Mouse (Mus musculus) neural tube, embryonic 14.5 days (tissue): ENCODE measurements at regions not wholly inside any gene's neighbourhood (a gene's known extent, or its start where the extent isn't known, plus 50 kb on each side); places are given as distances from the start of the nearest gene placed in this dataset.
A peak's percentile ranks its signal among the peaks of the same experiment; 100 is the strongest.

Source experiments
- ATAC-seq: fragments of 200-750 bp; cut with Nextera tagmentation; 2 replicates; pipeline ENCODE4 v1.8.0; 2017; ENCODE audit warnings: low read depth, mild to moderate bottlenecking, moderate TSS enrichment, moderate library complexity
- H3K27ac ChIP-seq: fragments of 300-500 bp; sonication (generic); 2 replicates; pipeline ENCODE4 v1.5.1; 2014; ENCODE audit warnings: low read depth, mild to moderate bottlenecking, control low read depth, low read length, moderate library complexity, mixed read lengths
- H3K27me3 ChIP-seq: fragments of 300-500 bp; sonication (generic); 2 replicates; pipeline ENCODE4 v1.6.1; 2014; ENCODE audit warnings: low read length; ENCODE audit not compliant: control insufficient read depth, insufficient read depth
- H3K36me3 ChIP-seq: fragments of 300-500 bp; sonication (generic); 2 replicates; pipeline ENCODE4 v1.6.1; 2014; ENCODE audit warnings: low read length, mixed read lengths; ENCODE audit not compliant: control insufficient read depth, insufficient read depth
- H3K4me1 ChIP-seq: fragments of 300-500 bp; sonication (generic); 2 replicates; pipeline ENCODE4 v1.6.1; 2014; ENCODE audit warnings: low read length; ENCODE audit not compliant: control insufficient read depth, insufficient read depth
- H3K4me2 ChIP-seq: fragments of 300-500 bp; sonication (generic); 2 replicates; pipeline ENCODE4 v1.6.1; 2014; ENCODE audit warnings: mild to moderate bottlenecking, low read depth, low read length, control low read depth
- H3K4me3 ChIP-seq: fragments of 300-500 bp; sonication (generic); 2 replicates; pipeline ENCODE4 v1.5.1; 2014; ENCODE audit warnings: low read depth, low read length, control low read depth, mixed read lengths
- H3K9ac ChIP-seq: fragments of 300-500 bp; sonication (generic); replicated peaks from 2 replicates; pipeline ENCODE4 v1.6.1; 2014; ENCODE audit warnings: low read depth, mild to moderate bottlenecking, control low read depth, low read length, mixed read lengths
- H3K9me3 ChIP-seq: fragments of 300-500 bp; sonication (generic); 2 replicates; pipeline ENCODE4 v1.6.1; 2016; ENCODE audit warnings: low read length; ENCODE audit not compliant: control insufficient read depth
- WGBS: fragments of 180-500 bp; shearing (Covaris S2); extraction: QIAGEN DNeasy Blood & Tissue Kit; methylation state at CpG from one replicate; pipeline ENCODE4 v1.1.7; 2014; 5-methylcytosine and 5-hydroxymethylcytosine counted together

- Histone ChIP-seq H3K27ac (peak overlapping the region; percentile 55), H3K4me2 (no peak overlapping the region), H3K4me1 (no peaks in the 10 kb centered on the region), H3K4me3 (no peak overlapping the region), H3K36me3 (no peaks in the 10 kb centered on the region), H3K9me3 (no peaks in the 10 kb centered on the region), H3K27me3 (no peaks in the 10 kb centered on the region), H3K9ac (no peak overlapping the region)
- 13% methylated on average over 8 of the region's 8 CpGs for WGBS
- peak; percentile 72 for ATAC-seq
Observed at GRCm38 (mm10) chr13:51345839-51346550, 62.4 kb upstream of the S1pr3 start.

GRCm38 (mm10) chr13:51348707-51349106 is 59.7 kb upstream of the S1pr3 start:
- no peaks in the 10 kb centered on the region for H3K36me3 ChIP-seq
- H3K4me1 ChIP-seq: no peaks in the 10 kb centered on the region
- no peaks in the 10 kb centered on the region for H3K27me3 ChIP-seq
- H3K4me2 ChIP-seq: no peak overlapping the region
- WGBS: 74% methylated on average over 4 of the region's 4 CpGs
- H3K27ac ChIP-seq: no peak overlapping the region
- no peaks in the 10 kb centered on the region for H3K9me3 ChIP-seq
- H3K9ac ChIP-seq: no peak overlapping the region
- ATAC-seq: no peak
- H3K4me3 ChIP-seq: no peak overlapping the region

- Histone ChIP-seq H3K4me3 (no peak overlapping the region), H3K9ac (no peak overlapping the region), H3K9me3 (no peaks in the 10 kb centered on the region), H3K27me3 (no peaks in the 10 kb centered on the region), H3K4me2 (no peak overlapping the region), H3K27ac (no peak overlapping the region), H3K36me3 (no peaks in the 10 kb centered on the region), H3K4me1 (no peaks in the 10 kb centered on the region)
- no peak for ATAC-seq
- WGBS: 84% methylated on average over 11 of the region's 11 CpGs
Observed at GRCm38 (mm10) chr13:51349818-51350551, 58.5 kb upstream of the S1pr3 start.

DNA sequence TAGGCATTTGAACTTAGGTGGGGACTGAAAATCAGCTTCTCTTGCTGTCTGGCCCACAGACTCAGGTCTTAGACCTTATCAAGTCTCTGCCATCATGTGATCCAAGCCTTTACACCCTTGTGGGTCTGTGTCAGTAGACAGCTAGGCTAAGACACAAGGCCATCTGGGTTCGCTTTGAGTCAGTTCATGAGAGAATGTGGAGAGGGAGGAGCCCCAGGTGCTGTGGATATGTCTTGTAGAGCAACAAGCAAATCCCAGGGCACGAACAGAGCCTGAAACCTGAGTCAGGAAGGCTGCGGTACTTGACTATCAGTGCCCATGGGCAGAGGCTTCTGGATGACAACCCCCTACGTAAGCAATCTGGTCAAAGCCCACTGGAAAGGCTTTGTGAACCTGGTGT is 55.6 kb upstream of the S1pr3 start:
- Histone ChIP-seq H3K4me1 (no peaks in the 10 kb centered on the region), H3K9ac (no peak overlapping the region), H3K4me3 (no peak overlapping the region), H3K36me3 (no peaks in the 10 kb centered on the region), H3K27me3 (no peaks in the 10 kb centered on the region), H3K4me2 (no peak overlapping the region), H3K27ac (no peak overlapping the region), H3K9me3 (no peaks in the 10 kb centered on the region)
- WGBS: 93% methylated on average over 4 of the region's 4 CpGs
- no peak for ATAC-seq

DNA sequence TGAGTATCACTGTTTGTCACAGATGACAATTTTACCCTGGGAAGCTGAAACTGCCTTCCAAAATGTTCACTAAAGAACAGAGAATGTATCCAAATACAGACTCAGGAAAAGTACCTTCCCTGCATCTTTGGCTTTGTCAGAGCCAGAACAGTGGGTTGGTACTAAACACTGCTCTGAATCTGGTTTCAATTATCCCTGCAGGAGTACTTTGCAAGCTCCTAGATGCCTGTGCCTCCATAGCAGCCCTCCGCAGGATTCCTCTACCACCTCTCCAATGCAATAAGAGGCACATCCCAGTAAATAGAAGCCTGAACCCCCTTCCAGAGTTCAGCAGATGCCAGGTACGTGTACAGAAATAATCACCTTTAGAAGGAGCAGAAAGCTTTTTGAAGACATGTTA is 52.9 kb upstream of the S1pr3 start:
- Histone ChIP-seq H3K9me3 (no peaks in the 10 kb centered on the region), H3K27me3 (no peaks in the 10 kb centered on the region), H3K36me3 (no peaks in the 10 kb centered on the region), H3K4me3 (no peak overlapping the region), H3K9ac (no peak overlapping the region), H3K27ac (no peak overlapping the region), H3K4me2 (no peak overlapping the region), H3K4me1 (no peaks in the 10 kb centered on the region)
- no peak for ATAC-seq
- 89% methylated on average over 2 of the region's 2 CpGs for WGBS
